Mouse (Mus musculus): ENCODE measurements around the gene Nos1. TPM values are rescaled to one million over a fixed set of nuclear protein-coding genes. Genes with fewer than 3 reads are reported as not detected.

Nos1 gene
- total RNA-seq, 2 experiments from 2014 or later = 70.8 to 83.7 TPM

DNA sequence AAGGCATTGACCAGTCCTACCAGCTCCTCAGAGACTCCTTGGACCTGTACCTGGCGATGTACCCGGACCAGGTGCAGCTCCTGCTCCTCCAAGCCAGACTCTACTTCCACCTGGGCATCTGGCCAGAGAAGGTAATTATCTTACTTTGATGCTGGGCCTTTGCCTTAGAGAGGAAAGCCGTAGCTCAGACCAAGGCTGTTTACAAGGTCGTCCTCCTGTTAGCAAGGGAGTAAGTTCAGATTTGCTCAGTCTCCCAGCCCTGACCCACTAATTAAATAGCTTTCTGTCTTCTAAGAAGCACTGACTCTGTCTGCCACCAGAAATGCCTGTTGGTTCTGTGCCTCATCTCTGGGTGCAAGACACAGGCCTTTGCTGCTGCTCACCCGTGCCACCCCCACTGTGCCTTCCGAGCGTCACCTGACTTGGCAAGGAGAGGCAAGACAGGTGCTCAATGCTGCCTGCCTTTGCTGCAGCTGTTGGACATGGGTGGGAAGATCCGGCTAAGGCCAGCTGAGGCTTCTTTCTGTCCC lies 214.6 kb downstream of the Nos1 start:
- DNase-seq (ENCODE audit: low spot score in 2 of 2) = no peak

DNA sequence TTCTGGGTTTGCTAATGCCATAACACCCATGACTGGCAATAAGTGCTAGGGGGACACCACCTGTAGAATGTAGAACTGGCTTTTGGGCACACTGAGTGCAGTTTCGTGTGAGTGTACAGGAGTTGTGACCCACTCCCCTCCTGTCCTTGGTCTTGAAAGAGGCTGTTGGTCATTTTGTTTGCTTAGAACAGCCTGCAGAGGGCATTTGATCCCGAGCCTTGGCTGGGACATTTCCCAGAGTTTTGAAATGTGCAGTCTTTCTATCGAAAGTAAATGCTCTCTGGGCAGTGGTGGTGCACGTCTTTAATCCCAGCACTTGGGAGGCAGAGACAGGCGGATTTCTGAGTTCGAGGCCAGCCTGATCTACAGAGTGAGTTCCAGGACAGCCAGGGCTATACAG lies 215.1 kb downstream of the Nos1 start:
- DNase-seq (ENCODE audit: low spot score in 2 of 2) = no peak

DNA sequence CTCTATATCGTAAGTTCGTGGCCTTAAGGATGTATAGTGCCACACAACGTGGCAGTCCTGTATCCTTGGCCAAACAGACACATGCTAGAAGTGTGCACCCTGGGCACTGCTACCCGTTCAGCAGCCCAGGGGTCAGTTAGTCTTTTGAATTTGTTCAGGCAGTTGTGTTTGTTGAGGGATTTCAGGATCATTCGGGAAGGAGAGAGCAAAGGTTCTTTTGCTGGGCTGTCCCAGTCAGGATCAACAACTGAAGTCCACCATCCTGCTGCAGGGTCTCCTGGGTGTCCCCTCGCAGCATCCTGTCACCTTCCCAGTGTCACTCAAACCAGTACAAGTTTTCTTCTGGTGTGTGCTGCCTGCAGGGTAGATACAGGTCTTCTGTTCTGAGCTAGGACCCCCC lies 215.7 kb downstream of the Nos1 start:
- no peak for DNase-seq (ENCODE audit: low spot score in 2 of 2)

DNA sequence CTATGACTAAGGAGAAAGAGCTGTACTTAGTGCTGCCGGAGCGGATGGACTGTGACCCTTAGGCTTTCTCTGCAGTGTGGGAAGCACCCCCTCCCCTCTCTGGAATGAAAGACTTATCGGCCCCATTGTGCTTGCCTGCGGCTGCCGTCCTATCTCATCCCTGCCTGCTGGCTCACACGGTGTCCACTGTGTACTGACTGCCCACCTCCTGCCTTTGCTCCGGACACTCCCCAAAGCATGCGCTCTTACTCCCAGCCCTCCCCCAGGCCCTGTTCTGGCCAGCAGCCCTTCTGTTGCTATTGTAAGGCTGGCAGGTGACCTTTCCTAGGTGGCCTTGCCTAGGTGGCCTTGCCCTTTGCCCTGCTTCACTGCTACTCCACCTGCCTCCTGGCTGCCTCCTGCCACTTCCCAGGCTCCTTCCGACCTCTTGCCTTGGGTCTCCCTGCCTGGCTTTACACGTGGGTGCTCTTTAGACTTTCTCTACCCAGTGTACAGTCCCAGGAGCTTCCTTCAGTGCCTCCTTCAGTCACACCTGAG lies 216.7 kb downstream of the Nos1 start:
- no peak for DNase-seq (ENCODE audit: low spot score in 2 of 2)

DNA sequence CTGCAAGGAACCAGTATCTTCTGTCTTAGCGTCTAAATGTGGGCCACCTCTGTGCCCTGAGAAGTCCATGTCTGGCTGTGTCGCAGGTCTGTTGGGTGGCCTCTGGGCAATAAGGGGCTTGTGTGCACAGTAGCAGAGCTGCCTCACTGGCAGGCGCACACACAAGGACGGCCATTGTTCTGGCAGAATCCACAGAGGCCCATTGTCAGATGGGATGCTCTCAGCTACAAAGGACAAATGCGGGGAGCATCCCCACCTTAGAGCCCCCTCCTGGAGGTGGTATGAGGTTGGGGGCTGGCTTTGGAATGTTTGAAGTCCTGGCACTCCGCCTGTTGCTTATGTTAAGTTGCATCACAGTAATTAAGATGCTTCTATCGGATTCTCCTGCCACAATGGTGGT lies 218.2 kb downstream of the Nos1 start:
- DNase-seq (ENCODE audit: low spot score in 2 of 2) = no peak

DNA sequence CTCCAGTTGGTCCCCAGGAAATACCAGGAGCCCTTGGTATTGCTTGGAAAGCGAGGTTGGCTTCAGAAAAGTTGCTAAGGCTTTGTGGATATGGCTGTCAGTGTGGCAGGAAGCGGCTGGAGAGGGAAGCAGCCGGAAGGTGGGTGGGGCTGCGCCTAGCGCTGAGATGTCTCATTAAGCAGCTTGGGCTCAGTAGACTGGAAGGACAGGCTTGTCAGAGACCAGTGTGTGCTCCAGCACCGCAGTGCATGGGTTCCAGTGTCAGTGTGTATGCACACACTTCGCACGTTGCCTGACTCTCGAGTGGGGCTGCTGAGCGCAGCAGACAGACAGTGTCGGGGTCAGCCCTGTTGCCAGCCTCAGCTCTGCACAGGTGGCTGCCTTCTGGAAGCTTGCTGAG lies 218.8 kb downstream of the Nos1 start:
- DNase-seq (ENCODE audit: low spot score in 2 of 2) = peak; percentile 70 to 72

DNA sequence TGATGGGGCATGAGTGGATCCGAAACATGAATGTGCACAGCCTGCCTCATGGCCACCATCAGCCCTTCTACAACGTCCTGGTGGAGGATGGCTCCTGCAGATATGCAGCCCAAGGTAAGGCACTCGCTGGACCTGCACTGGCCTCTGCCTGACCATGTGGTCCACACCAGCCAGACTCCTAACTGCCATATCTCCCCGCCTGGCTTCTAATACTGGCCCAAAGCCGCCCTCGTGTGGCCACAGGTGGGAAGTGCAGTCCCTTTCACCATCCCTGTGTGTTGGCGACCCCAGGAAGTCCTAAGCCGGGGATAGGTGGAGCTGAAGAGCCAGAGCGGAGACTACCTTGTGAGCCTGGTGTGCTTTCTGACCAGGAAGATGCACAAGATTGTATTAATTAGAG lies 221.2 kb downstream of the Nos1 start:
- DNase-seq (ENCODE audit: low spot score in 2 of 2) = peak; percentile 45 to 83

DNA sequence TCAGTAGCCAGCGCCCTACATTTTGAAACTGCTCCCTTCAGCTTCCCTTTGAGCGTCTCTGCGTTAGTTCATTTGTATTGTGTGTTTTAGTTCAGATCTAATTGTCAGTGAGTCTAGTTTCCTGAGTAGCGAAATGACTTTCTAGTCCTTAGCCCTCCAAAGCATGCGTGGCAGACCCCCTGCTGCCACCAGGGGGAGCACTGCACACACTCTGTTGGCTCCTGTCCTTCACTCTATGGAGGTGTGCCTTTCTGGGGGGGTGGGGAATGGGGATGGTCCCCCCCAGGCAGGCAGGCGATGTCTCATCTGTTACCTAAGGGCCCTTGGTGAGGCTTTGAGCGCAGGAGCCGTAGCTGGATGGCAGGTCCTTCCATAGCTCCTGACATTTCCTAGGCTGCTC lies 223.8 kb downstream of the Nos1 start:
- peak; percentile 58 to 80 for DNase-seq (ENCODE audit: low spot score in 2 of 2)

DNA sequence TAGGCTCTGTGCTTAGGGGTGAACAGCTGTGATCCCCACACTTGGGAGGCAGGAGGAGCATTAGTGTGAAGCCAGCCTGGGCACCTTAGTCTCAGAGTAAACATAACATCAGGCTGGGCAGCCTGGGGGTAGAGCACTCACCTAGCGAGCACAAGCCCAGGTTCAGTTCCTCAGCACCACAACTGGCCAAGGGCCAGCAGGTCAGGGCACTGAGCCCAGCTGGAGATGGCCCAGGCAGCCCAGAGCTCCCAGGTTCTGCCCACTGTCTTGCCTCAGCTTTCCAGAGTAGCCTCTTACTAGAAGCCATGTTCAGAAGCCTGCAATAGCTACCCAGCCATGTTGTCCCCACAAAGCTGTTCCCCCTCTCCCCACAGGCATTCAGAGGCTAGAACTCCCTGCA lies 224.9 kb downstream of the Nos1 start:
- DNase-seq (ENCODE audit: low spot score in 2 of 2) = no peak

DNA sequence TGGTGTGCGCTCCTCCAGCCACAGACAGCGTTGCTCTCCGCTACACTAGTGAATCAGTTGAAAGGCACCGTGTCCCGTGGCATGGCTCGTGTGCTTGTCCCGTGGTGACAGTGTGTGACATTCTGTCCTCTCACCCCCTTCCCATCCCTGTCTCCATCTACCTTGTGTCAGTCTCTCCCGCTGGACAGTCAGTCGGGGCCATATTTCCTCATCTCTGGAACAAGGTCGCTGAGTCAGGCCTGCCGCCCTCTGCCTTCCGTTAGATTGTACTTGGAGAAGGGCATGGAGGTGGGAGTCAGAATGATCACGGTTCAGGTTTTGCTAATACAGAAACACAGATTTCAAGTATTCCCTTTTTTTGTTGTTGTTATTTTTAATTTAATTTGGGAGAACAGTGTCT lies 227.5 kb downstream of the Nos1 start:
- DNase-seq (ENCODE audit: low spot score in 2 of 2) = no peak

Other genes with a start within 250 kb of the Nos1 start
- gene Fbxo21, start 195.7 kb downstream of the Nos1 start, total RNA-seq (2021) = 100 to 1,000 TPM; 160 to 163 TPM
- gene Tesc, start 246.7 kb downstream of the Nos1 start, total RNA-seq (2021) = 10 to 100 TPM; 92.6 to 94.2 TPM

Measured in layer of hippocampus, adult 18-20 months (tissue).